Mouse (Mus musculus) lung, adult 2 months (tissue): ENCODE results near the gene Arhgef28.

Experiments
- CTCF ChIP-seq: fragments of 200-500 bp; IDR thresholded peaks from 2 replicates; pipeline ENCODE4 v1.5.1; 2011; ENCODE audit warnings: mild to moderate bottlenecking, low read length, control low read depth; ENCODE audit not compliant: insufficient read depth
- POLR2A ChIP-seq: fragments of 200-500 bp; IDR thresholded peaks from 2 replicates; pipeline ENCODE4 v1.6.1; 2011; ENCODE audit warnings: low read depth, mild to moderate bottlenecking, control low read depth, low read length, borderline replicate concordance; ENCODE audit errors: extremely low read depth

- TF ChIP-seq CTCF, result no peak
- no peak for TF ChIP-seq POLR2A
These were observed 70.2 kb downstream of the Arhgef28 start for GRCm38 (mm10) chr13:98135890-98136555.
